Mouse (Mus musculus) ES-E14 (cell line): Measurements from ENCODE around the gene Srpk2. TPM values are rescaled to one million over a fixed set of nuclear protein-coding genes. Genes with fewer than 3 reads are reported as not detected.

Experiments used
- DNase-seq: peaks from one replicate; pipeline ENCODE4 v3.0.0-alpha.2; 2013; ENCODE audit warnings: low read depth, low spot score
- H3K27ac ChIP-seq: 2 replicates; pipeline ENCODE4 v1.5.1; 2012; ENCODE audit warnings: low read depth, mild to moderate bottlenecking, low read length, moderate library complexity, mixed read lengths; ENCODE audit not compliant: poor library complexity, insufficient read depth, severe bottlenecking
- H3K36me3 ChIP-seq: 2 replicates; pipeline ENCODE4 v1.6.1; 2012; ENCODE audit warnings: mild to moderate bottlenecking, low read length, moderate library complexity, mixed read lengths; ENCODE audit not compliant: control insufficient read depth, poor library complexity, insufficient read depth, severe bottlenecking
- H3K4me1 ChIP-seq, 2 experiments: fragments of 150-350 bp in 1 of 2; sonication (generic) in 1 of 2; 2 replicates each; pipeline ENCODE4 v1.6.1; 2012; ENCODE audit warnings: low read length in 2 of 2, mild to moderate bottlenecking in 1 of 2, mixed read lengths in 1 of 2; ENCODE audit not compliant: control insufficient read depth in 2 of 2, insufficient read depth in 2 of 2, poor library complexity in 1 of 2
- H3K4me3 ChIP-seq, 2 experiments: fragments of 150-350 bp in 1 of 2; sonication (generic) in 1 of 2; 2 replicates each; pipeline ENCODE4 v1.5.1; 2012; ENCODE audit warnings: low read length in 2 of 2, low read depth in 1 of 2, mild to moderate bottlenecking in 1 of 2, mixed read lengths in 1 of 2; ENCODE audit not compliant: insufficient read depth in 1 of 2, poor library complexity in 1 of 2, severe bottlenecking in 1 of 2
- H3K9ac ChIP-seq: 2 replicates; pipeline ENCODE4 v1.6.1; 2012; ENCODE audit warnings: low read depth, mild to moderate bottlenecking, low read length, mixed read lengths; ENCODE audit not compliant: poor library complexity, insufficient read depth, severe bottlenecking
- H3K9me3 ChIP-seq: fragments of 150-350 bp; sonication (generic); 2 replicates; pipeline ENCODE4 v1.6.1; 2012; ENCODE audit warnings: low read depth, mild to moderate bottlenecking, low read length; ENCODE audit not compliant: control insufficient read depth, insufficient read depth
- CHD2 ChIP-seq: IDR thresholded peaks from 2 replicates; pipeline ENCODE4 v1.6.1; 2014; ENCODE audit warnings: mild to moderate bottlenecking, low read depth, low read length, inconsistent platforms
- HCFC1 ChIP-seq: IDR thresholded peaks from 2 replicates; pipeline ENCODE4 v1.6.1; 2012; ENCODE audit warnings: low read length, inconsistent platforms, borderline replicate concordance; ENCODE audit not compliant: insufficient read depth
- MAFK ChIP-seq: IDR thresholded peaks from 2 replicates; pipeline ENCODE4 v1.6.1; 2014; ENCODE audit warnings: mild to moderate bottlenecking, low read depth, low read length, inconsistent platforms; ENCODE audit not compliant: insufficient read depth
- ZC3H11A ChIP-seq: IDR thresholded peaks from 2 replicates; pipeline ENCODE4 v1.6.1; 2012; ENCODE audit warnings: low read depth, mild to moderate bottlenecking, inconsistent platforms, low read length, borderline replicate concordance
- ZNF384 ChIP-seq: IDR thresholded peaks from 2 replicates; pipeline ENCODE4 v1.6.1; 2012; ENCODE audit warnings: low read depth, low read length, inconsistent platforms
- in situ Hi-C, 2 experiments: fragments of 600-800 bp; cut with MboI; formaldehyde crosslinking; loops; one replicate each; pipeline ENCODE4 v1.15.1; 2025; ENCODE audit warnings: low sequenced_read_pairs in 2 of 2, inconsistent platforms in 1 of 2; ENCODE audit not compliant: unreplicated experiment in 2 of 2
- total RNA-seq: library from RNA; depleted of rRNA; stranded (reverse); fragments of 300-350 nt; gene quantifications from 2 replicates; pipeline ENCODE4 v1.2.3, GENCODE M21; 2012

Gene Srpk2
- total RNA-seq, 1 experiment, result 23.3 TPM

- in situ Hi-C loops, result no loop called here
- Histone ChIP-seq H3K9ac (no peak overlapping the region), H3K4me1 (peaks cover 0 to 5% of the 10 kb centered on the region in 2 experiments; a peak in 2 of 4 replicates), H3K4me3 (no peak overlapping the region), H3K9me3 (no peaks in the 10 kb centered on the region), H3K27ac (no peak overlapping the region), H3K36me3 (peaks cover 18% of the 10 kb centered on the region; the same call in 1 of the 2 replicates)
- TF ChIP-seq ZC3H11A, result no peak
- TF ChIP-seq MAFK, result no peak
- TF ChIP-seq ZNF384, result no peak
- TF ChIP-seq CHD2, result no peak
- no peak for TF ChIP-seq HCFC1
- DNase-seq, result no peak
Measured at GRCm38 (mm10) chr5:23516962-23517361, 167.5 kb downstream of the Srpk2 start.

DNA sequence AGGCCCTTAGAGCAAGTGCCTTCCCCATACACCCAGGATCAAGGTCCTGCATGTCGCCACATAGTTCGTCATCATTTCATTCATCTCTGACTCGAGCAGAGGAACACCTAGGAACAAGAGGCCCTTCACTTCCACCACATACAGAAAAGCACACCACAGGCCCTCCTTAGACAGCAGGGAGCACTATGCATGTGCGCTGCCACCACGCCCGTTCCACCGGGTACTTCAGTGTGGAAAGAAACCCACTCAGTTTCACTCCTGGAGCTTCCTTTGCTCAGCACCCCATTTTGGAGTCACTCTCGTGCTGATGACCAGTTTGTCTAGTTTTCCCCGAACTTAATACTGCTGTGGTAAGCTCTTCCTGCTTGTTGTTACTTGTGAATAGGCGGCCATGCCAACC is 169.4 kb downstream of the Srpk2 start:
- DNase-seq, result no peak
- TF ChIP-seq ZC3H11A, result no peak
- no peak for TF ChIP-seq CHD2
- TF ChIP-seq ZNF384, result no peak
- no peak for TF ChIP-seq HCFC1
- no peak for TF ChIP-seq MAFK
- Histone ChIP-seq H3K4me1 (peaks cover 0 to 5% of the 10 kb centered on the region in 2 experiments; a peak in 2 of 4 replicates), H3K27ac (no peak overlapping the region), H3K4me3 (no peak overlapping the region), H3K9ac (no peak overlapping the region), H3K36me3 (peaks cover 19% of the 10 kb centered on the region; the same call in 1 of the 2 replicates), H3K9me3 (no peaks in the 10 kb centered on the region)
- in situ Hi-C loops, result no loop called here

- no peaks in the 10 kb centered on the region for H3K9me3 ChIP-seq
- peaks cover 0 to 5% of the 10 kb centered on the region in 2 experiments; a peak in 3 of 4 replicates for H3K4me1 ChIP-seq
- H3K36me3 ChIP-seq, result peaks cover 17% of the 10 kb centered on the region; the same call in 1 of the 2 replicates
- H3K9ac ChIP-seq, result no peak overlapping the region
- TF ChIP-seq CHD2 (no peak), MAFK (no peak), HCFC1 (no peak), ZC3H11A (no peak), ZNF384 (no peak)
- DNase-seq, result no peak
- H3K27ac ChIP-seq, result no peak overlapping the region
- no peak overlapping the region for H3K4me3 ChIP-seq
- in situ Hi-C loops, result no loop called here
Measured at GRCm38 (mm10) chr5:23513468-23513867, 170.9 kb downstream of the Srpk2 start.

- in situ Hi-C loops, result no loop called here
- DNase-seq, result no peak
- H3K36me3 ChIP-seq, result peaks cover 15% of the 10 kb centered on the region; the same call in 1 of the 2 replicates
- no peak overlapping the region for H3K27ac ChIP-seq
- H3K4me1 ChIP-seq, result peaks cover 0 to 5% of the 10 kb centered on the region in 2 experiments; a peak in 3 of 4 replicates
- TF ChIP-seq CHD2 (no peak), ZC3H11A (no peak), HCFC1 (no peak), MAFK (no peak), ZNF384 (no peak)
- H3K9me3 ChIP-seq, result no peaks in the 10 kb centered on the region
- no peak overlapping the region for H3K9ac ChIP-seq
- no peak overlapping the region for H3K4me3 ChIP-seq
Measured at GRCm38 (mm10) chr5:23512556-23512955, 171.9 kb downstream of the Srpk2 start.

DNA sequence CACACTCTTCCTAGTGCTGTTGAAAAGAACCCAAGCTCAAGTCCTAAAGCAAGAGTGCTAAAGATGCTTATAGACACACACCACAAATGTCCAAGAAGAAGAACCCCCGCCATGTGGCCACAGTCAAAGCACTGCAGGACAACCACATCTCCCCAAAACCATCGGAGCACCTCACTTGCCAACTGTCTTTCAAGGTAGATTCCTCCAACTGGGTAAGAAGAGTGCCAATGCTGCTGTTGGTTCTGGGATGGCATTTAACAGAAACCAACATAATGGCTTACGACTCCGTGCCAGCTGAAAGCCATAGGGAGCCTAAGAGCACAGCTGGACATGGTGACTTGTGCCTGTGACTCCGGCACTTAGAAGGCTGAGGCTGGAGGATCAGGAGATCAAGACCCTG is 173.0 kb downstream of the Srpk2 start:
- Histone ChIP-seq H3K36me3 (peaks cover 13% of the 10 kb centered on the region; the same call in 1 of the 2 replicates), H3K4me3 (no peak overlapping the region), H3K9me3 (no peaks in the 10 kb centered on the region), H3K4me1 (peaks cover 3 to 9% of the 10 kb centered on the region in 2 experiments), H3K27ac (no peak overlapping the region), H3K9ac (no peak overlapping the region)
- in situ Hi-C loops, result no loop called here
- no peak for DNase-seq
- TF ChIP-seq MAFK, result no peak
- TF ChIP-seq HCFC1, result no peak
- TF ChIP-seq ZNF384, result no peak
- no peak for TF ChIP-seq CHD2
- TF ChIP-seq ZC3H11A, result no peak
